In genomic region chr15:30171493-30172195, GRCm38 (mm10) we compare ENCODE assay signal across 9 mouse cellular contexts. TPM values are rescaled to one million over a fixed set of nuclear protein-coding genes. Genes with fewer than 3 reads are reported as not detected.
DNase-seq lines count a peak whose midpoint lies in the region; ATAC-seq lines count a peak whose summit lies in the region.
"Had no signal": no experiment of that assay in that cellular context is flagged by ENCODE, and none has a peak within 500 bp of the region (broad histone marks: within the 10 kb centered on the region; RNA-seq: fewer than 3 reads in every experiment).

No protein-coding gene starts in this region.

- 21% methylated on average over 11 of the region's 11 CpGs for WGBS in heart, embryonic 11.5 days (ENCODE audit: insufficient replicate concordance)
- WGBS in hindbrain, embryonic 11.5 days, result 19% methylated on average over 11 of the region's 11 CpGs
- 15% methylated on average over 11 of the region's 11 CpGs for WGBS in midbrain, embryonic 12.5 days

- peaks cover 22% of the 10 kb centered on the region for H3K27me3 ChIP-seq in heart, embryonic 11.5 days (ENCODE audit: control insufficient read depth, insufficient read depth, low read length)
- H3K27me3 ChIP-seq in hindbrain, embryonic 11.5 days (ENCODE audit: control insufficient read depth, insufficient read depth, low read length), result no peaks in the 10 kb centered on the region
- H3K27me3 ChIP-seq in midbrain, embryonic 12.5 days, result 0 out of 2 replicates have a peak, but pooled peaks cover 12% of the 10 kb centered on the region

- H3K4me2 ChIP-seq in heart, embryonic 11.5 days, result peak overlapping the region; percentile 99
- peak overlapping the region; percentile 53 for H3K4me2 ChIP-seq in hindbrain, embryonic 11.5 days (replicated peaks; ENCODE audit: low read depth, low read length)
- peak overlapping the region; percentile 73 for H3K4me2 ChIP-seq in midbrain, embryonic 12.5 days (replicated peaks)

- H3K36me3 ChIP-seq in heart, embryonic 11.5 days (ENCODE audit: control insufficient read depth, insufficient read depth, low read length), result no peaks in the 10 kb centered on the region
- no peaks in the 10 kb centered on the region for H3K36me3 ChIP-seq in hindbrain, embryonic 11.5 days (ENCODE audit: control insufficient read depth, insufficient read depth, low read length)
- no peaks in the 10 kb centered on the region for H3K36me3 ChIP-seq in midbrain, embryonic 12.5 days

- no peak for ATAC-seq in heart, embryonic 11.5 days (replicated peaks; ENCODE audit: insufficient number of reproducible peaks, low FRiP score, low TSS enrichment)
- no peak for ATAC-seq in hindbrain, embryonic 11.5 days (ENCODE audit: low FRiP score)
- no peak for ATAC-seq in midbrain, embryonic 12.5 days (ENCODE audit: low FRiP score, low read depth)
- no peak for ATAC-seq in erythroid progenitor cell, adult 5-6 weeks (replicated peaks; ENCODE audit: low FRiP score, poor library complexity, severe bottlenecking)

- H3K4me1 ChIP-seq in heart, embryonic 11.5 days (ENCODE audit: control insufficient read depth, insufficient read depth, low read length), result no peaks in the 10 kb centered on the region
- H3K4me1 ChIP-seq in hindbrain, embryonic 11.5 days (replicated peaks; ENCODE audit: control insufficient read depth, insufficient read depth, low read length), result no peaks in the 10 kb centered on the region
- peaks cover 13% of the 10 kb centered on the region for H3K4me1 ChIP-seq in midbrain, embryonic 12.5 days

- no peak overlapping the region for H3K27ac ChIP-seq in heart, embryonic 11.5 days (ENCODE audit: low read depth, low read length)
- H3K27ac ChIP-seq in hindbrain, embryonic 11.5 days (ENCODE audit: low read depth, low read length), result peak overlapping the region; percentile 97
- H3K27ac ChIP-seq in midbrain, embryonic 12.5 days (replicated peaks), result peak overlapping the region; percentile 96
- H3K27ac ChIP-seq: macrophage had no signal

- DNase-seq in heart, postnatal 4 days, result no peak
- DNase-seq in Muller cell, postnatal 12 days (ENCODE audit: inconsistent ontology term), result peak; percentile 3
- DNase-seq in hindbrain, embryonic 11.5 days (ENCODE audit: low spot score), result no peak
- DNase-seq in gastrocnemius, adult 18-20 months (ENCODE audit: low spot score), result no peak
- DNase-seq in ovary, postnatal 10 days (ENCODE audit: low spot score), result no peak

- peak overlapping the region; percentile 72 for H3K4me3 ChIP-seq in heart, embryonic 11.5 days (ENCODE audit: low read depth, low read length)
- peak overlapping the region; percentile 44 for H3K4me3 ChIP-seq in hindbrain, embryonic 11.5 days (ENCODE audit: low read depth, low read length)
- H3K4me3 ChIP-seq in midbrain, embryonic 12.5 days, result peak overlapping the region; percentile 75

- no peaks in the 10 kb centered on the region for H3K9me3 ChIP-seq in heart, embryonic 11.5 days (replicated peaks; ENCODE audit: control insufficient read depth, low read length)
- no peaks in the 10 kb centered on the region for H3K9me3 ChIP-seq in hindbrain, embryonic 11.5 days (ENCODE audit: control insufficient read depth, low read length)
- no peaks in the 10 kb centered on the region for H3K9me3 ChIP-seq in midbrain, embryonic 12.5 days

- no peak overlapping the region for H3K9ac ChIP-seq in heart, embryonic 11.5 days (ENCODE audit: low read depth, low read length)
- no peak overlapping the region; the same call in 1 of the 2 replicates for H3K9ac ChIP-seq in hindbrain, embryonic 11.5 days (ENCODE audit: low read depth, low read length)
- peak overlapping the region; percentile 74 for H3K9ac ChIP-seq in midbrain, embryonic 12.5 days (replicated peaks)

RNA-seq across cellular contexts. Expression of gene Ctnnd2, which starts 0.7 kb away (rescaled TPM):
- polyA plus RNA-seq in heart, embryonic 11.5 days (2014; fragmentation: Nextera tagmentation; extraction: Ambion mirVana), result 2.0 and 2.1 TPM in 2 replicates
- under 1 TPM; 0.31 to 0.41 TPM for total RNA-seq in heart, postnatal 4 days (2021)
- 28.1 and 32.2 TPM in 2 replicates for polyA plus RNA-seq in hindbrain, embryonic 11.5 days (2014; fragmentation: Nextera tagmentation; extraction: Ambion mirVana)
- polyA plus RNA-seq in midbrain, embryonic 12.5 days (2016; fragmentation: Nextera tagmentation; extraction: Ambion mirVana), result 40.4 and 47.4 TPM in 2 replicates
- under 1 TPM in 1 of 2 experiments, not detected in 1; 0.09 TPM for total RNA-seq in gastrocnemius, adult 18-20 months (2021)
- total RNA-seq in erythroid progenitor cell, adult 5-6 weeks (2015; ENCODE audit: low replicate concordance), result 1.8 TPM in 1 of 2 replicates, not detected in the other
- not detected in 2 replicates for total RNA-seq in erythroid progenitor cell, adult 5-6 weeks (2017; ENCODE audit: low replicate concordance)
